Mouse (Mus musculus): ENCODE data around the gene Znrf3.

The Znrf3 gene

GRCm38 (mm10) chr11:5437646-5438045 lies 7.0 kb downstream of the Znrf3 start:
- DNase-seq, result no peak

DNA sequence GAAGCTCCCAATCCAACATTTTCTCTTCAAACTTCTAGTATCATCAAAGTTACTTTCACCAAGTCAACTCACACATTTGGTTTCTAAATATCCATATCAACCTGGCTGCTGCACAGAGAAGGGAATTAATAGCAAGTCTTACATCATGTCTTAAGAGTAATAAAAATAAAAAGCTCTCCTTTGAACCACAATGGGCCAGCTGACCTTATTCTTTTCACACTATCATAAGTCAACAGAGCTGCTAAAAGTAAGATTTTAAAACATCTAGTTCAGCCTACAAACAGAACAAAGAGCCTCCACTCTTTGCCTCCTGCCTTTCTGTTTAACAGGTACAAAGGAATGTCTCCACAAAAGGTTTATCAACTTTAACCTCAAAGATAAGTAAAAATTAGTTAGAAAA lies 7.7 kb downstream of the Znrf3 start:
- no peak for DNase-seq

- DNase-seq, result no peak
These were observed 9.2 kb downstream of the Znrf3 start for GRCm38 (mm10) chr11:5435493-5435892.

- no peak for DNase-seq
These were observed 12.3 kb downstream of the Znrf3 start for GRCm38 (mm10) chr11:5432330-5432729.

GRCm38 (mm10) chr11:5430863-5431262 lies 13.8 kb downstream of the Znrf3 start:
- no peak for DNase-seq

DNA sequence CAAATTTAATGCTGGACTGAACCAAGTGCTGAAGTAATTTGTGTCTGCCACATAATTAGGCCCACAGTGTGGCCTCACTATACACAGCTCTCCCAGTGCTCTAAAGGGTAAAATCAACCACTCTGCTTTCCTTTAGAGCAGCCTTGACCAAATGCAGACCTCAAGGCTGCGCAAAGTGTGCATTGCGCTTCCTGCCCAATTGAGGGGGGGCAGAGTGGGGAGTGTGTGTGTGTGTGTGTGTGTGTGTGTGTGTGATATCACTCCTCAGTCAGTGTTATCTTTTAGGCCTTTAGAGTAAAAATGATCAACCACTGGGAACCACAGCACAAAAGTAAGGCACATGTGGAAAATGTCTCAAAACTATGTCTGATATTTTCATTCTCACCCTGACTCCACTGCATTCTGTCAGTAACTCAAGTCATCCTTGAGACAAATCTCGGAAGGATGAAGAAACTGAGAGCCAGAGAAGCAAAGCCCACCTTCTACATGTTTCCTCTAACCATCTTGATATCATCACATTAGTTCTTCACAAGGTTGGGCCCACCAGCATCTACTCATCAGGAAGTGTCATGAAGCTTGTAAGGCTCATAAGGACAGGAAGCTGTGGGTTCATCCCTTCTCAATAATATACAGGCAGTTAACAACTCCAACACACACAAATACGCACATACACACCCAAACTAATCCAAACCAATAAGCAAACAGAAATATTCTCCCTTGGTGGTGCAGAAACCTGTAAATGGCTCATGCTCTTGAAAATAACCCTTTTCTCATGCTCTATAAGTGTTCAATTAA lies 15.1 kb downstream of the Znrf3 start:
- DNase-seq, result no peak

GRCm38 (mm10) chr11:5427251-5427650 lies 17.4 kb downstream of the Znrf3 start:
- no peak for DNase-seq

DNA sequence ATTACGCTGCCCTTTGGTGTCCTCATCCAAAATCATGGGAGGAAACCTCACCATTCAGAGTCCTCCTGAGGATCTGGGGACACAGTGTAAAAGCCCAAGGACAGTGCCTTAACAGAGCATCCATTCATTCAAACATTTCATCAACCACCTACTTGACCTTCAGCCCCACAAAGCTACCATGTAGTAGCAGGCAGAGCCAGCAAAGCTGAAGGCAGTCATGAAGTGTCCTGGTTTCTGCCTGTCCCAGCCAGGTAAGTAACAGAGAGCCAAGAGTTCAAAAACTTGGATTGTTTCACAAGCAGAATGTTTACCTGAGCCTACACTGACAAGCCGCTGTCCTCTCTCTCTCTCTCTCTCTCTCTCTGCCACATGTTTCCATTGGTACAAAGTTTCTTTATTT lies 18.3 kb downstream of the Znrf3 start:
- DNase-seq, result no peak

DNA sequence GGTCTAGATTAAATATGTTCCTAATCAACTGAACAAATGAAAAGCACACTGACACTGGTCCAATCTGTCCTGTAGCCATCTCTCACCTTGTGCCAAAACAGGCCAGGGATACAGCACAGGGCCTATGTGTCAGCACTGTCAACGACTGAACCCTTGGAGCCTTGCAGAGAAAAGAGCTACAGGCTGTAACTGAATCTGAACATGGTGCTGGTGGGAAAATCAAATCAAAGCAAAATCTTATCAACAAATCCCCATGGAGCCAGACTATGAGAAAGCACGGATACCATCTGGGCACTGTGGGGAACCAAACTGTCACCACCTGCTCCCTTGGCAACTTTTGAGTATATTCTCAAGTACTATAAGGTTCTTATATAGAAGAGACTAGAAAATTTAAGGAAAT lies 19.5 kb downstream of the Znrf3 start:
- peak; percentile 80 to 84 for DNase-seq

DNA sequence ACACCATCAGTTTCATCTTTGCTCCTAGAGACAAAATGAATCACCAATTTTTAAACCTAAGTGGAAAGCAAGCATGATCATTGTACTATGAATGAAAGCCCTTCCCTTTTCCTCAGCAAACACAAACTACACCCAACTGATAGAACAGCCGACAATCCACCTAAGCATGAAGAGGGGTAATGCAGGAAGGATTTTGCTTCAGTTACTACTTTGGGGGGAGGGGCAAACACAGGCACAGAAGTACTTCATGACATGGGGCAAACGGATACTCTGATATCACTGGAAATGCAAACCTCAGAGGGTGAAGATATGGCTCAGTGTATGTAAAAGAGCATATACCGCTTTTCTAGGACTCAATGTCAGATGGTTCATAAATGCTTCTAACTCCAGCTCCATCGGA lies 20.5 kb downstream of the Znrf3 start:
- no peak for DNase-seq

DNA sequence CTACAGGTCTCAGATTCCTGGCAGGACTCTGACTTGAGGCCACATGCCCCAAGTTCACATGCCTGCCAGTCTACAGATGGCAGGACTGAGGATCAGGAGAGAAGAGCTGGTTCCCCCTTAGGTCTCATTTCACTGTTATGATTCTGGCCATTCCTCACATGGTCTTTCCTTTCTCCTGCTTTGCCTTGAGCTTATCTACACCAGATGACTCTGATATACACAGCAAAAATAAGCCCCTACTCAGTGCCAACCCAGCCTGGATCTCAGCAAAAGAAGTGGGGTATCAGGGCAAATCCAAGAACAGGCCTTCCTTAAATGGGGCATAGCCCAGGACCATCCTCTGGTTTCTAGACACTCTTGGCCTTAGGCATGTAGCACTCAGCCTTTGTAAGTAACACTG lies 21.6 kb downstream of the Znrf3 start:
- no peak for DNase-seq

GRCm38 (mm10) chr11:5422252-5422636 lies 22.4 kb downstream of the Znrf3 start:
- DNase-seq, result no peak

- DNase-seq, result peak; percentile 69 to 79
These were observed 23.0 kb downstream of the Znrf3 start for GRCm38 (mm10) chr11:5421506-5422251.

- no peak for DNase-seq
These were observed 28.9 kb downstream of the Znrf3 start for GRCm38 (mm10) chr11:5415617-5416338.

DNA sequence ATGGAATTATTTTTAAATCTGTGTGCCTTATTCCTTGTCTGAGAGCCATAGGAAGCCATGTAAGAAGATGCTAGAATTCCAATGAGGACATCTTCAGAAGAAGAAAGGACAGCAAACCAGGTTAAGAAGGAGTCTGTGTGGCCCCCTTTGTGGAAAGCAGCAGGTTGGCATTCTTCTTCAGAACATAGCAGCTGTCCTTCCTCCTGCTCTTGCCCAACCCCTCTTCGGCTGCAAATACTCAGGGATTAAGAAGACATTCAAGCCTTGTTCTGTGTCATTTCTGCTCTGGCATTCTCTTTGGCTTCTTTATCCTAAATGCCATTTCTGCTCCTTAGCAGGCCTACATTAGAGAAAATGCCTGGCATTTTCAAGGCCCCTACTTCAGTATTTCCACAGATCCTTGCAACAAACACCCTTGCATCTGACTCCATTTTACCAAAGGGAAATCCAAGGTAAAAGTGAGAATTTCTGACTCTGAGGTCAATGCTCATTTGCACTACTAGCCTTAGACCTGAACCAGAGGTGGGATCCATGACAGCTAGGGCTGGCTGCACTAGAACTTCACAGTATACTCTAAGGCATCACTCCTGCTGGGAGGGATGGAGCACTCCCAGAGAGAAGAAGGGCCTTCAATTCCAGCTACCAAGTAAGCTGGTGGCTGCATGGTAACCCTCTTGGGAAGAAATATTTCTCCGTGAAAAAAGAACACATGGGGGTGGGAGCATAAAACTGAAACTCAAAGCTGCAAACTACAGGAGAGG lies 29.6 kb downstream of the Znrf3 start:
- no peak for DNase-seq

GRCm38 (mm10) chr11:5412644-5413190 lies 31.9 kb downstream of the Znrf3 start:
- DNase-seq, result no peak

DNA sequence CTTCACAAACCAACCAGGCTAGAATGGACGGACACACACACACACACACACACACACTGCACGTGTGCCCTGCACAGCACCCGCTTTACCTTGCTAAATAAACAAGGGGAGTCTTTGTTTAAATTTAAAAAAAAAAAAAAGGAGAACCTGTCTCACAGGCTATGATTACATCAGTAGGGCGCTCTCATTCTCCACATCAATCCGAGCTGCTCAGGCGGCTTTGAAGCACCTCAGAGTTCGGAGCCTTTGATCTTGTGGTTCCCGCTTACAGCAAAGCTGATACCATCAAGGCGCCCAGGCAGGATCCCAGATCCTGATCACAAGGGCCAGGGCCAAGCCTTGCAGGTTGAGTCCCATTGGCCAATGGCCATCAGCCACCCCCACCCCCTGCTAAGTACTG lies 33.1 kb downstream of the Znrf3 start:
- DNase-seq, result no peak

- DNase-seq, result no peak
These were observed 40.5 kb downstream of the Znrf3 start for GRCm38 (mm10) chr11:5404180-5404579.

DNA sequence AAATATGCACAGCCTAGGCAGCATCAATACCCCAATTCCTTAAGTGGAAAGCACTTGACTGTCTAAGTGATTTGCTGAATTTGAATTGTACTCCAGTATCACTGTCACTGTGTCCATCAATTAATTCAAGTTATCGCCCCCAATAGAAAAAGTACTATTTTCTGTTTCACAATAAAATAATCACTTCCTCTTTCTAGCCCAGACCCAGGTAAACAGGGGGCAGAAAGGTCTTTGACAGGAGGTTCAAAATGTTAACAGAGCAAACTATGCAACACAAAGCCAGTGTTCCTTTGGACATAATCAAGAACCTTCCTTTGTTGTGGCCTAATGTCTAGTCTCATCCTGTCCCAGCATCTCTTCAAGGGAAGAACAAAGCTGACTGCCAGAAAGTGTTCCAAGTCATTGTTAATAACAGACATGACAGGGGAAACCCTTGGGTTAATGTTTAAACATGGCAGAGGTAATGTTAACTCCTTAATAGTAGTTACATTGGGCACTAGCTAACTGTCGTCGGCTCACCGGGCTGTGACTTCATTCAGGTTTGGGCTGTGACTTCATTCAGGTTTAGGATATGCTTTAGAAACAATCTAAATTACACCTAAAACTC lies 42.4 kb downstream of the Znrf3 start:
- no peak for DNase-seq

- DNase-seq, result no peak
These were observed 46.2 kb downstream of the Znrf3 start for GRCm38 (mm10) chr11:5398301-5399053.
